Mouse (Mus musculus) lung, embryonic 14.5 days (tissue): Measurements from ENCODE around the gene Fgfr1op2. TPM values are rescaled to one million over a fixed set of nuclear protein-coding genes. Genes with fewer than 3 reads are reported as not detected.
A peak's percentile ranks its signal among the peaks of the same experiment; 100 is the strongest.
"Not testable (repeated sequence)": the region's sequence is repeated elsewhere in the genome, so short reads cannot be mapped to it uniquely, and the experiment has no call there.

Source experiments
- ATAC-seq: fragments of 200-750 bp; cut with Nextera tagmentation; 2 replicates; pipeline ENCODE4 v1.8.0; 2017; ENCODE audit warnings: mild to moderate bottlenecking, moderate TSS enrichment, moderate library complexity; ENCODE audit not compliant: insufficient read depth
- DNase-seq: peaks from one replicate; pipeline ENCODE4 v3.0.0-alpha.2; 2015
- H3K27ac ChIP-seq: fragments of 300-500 bp; sonication (generic); 2 replicates; pipeline ENCODE4 v1.5.1; 2014; ENCODE audit warnings: low read depth, mild to moderate bottlenecking, moderate library complexity
- H3K27me3 ChIP-seq: fragments of 300-500 bp; sonication (generic); 2 replicates; pipeline ENCODE4 v1.6.1; 2014; ENCODE audit warnings: low read length, control low read depth; ENCODE audit not compliant: insufficient read depth
- H3K36me3 ChIP-seq: fragments of 300-500 bp; sonication (generic); 2 replicates; pipeline ENCODE4 v1.6.1; 2014; ENCODE audit warnings: control low read depth; ENCODE audit not compliant: insufficient read depth
- H3K4me1 ChIP-seq: fragments of 300-500 bp; sonication (generic); 2 replicates; pipeline ENCODE4 v1.6.1; 2014; ENCODE audit warnings: antibody characterized with exemption, control low read depth; ENCODE audit not compliant: insufficient read depth
- H3K4me2 ChIP-seq: fragments of 300-500 bp; sonication (generic); 2 replicates; pipeline ENCODE4 v1.6.1; 2014; ENCODE audit warnings: mild to moderate bottlenecking
- H3K4me3 ChIP-seq: fragments of 300-500 bp; sonication (generic); 2 replicates; pipeline ENCODE4 v1.5.1; 2014; ENCODE audit warnings: low read depth, low read length
- H3K9ac ChIP-seq: fragments of 300-500 bp; sonication (generic); 2 replicates; pipeline ENCODE4 v1.6.1; 2014
- H3K9me3 ChIP-seq: fragments of 300-500 bp; sonication (generic); 2 replicates; pipeline ENCODE4 v1.6.1; 2016; ENCODE audit warnings: low read depth, low read length, control low read depth
- CTCF ChIP-seq: IDR thresholded peaks from 2 replicates; pipeline ENCODE4 v1.5.1; 2016; ENCODE audit warnings: antibody characterized with exemption, low read depth
- WGBS: fragments of 180-500 bp; shearing (Covaris S2); extraction: QIAGEN DNeasy Blood & Tissue Kit; methylation state at CpG from one replicate; pipeline ENCODE4 v1.1.7; 2014; 5-methylcytosine and 5-hydroxymethylcytosine counted together
- polyA plus RNA-seq: library from polyadenylated mRNA; unstranded; fragments of >200 nt; fragmentation: Nextera tagmentation; extraction: Ambion mirVana; gene quantifications from 2 replicates; pipeline ENCODE4 v1.2.1, GENCODE M21; 2014

Gene Fgfr1op2
- polyA plus RNA-seq, 1 experiment from 2014 or later = 108 TPM

- H3K27me3 ChIP-seq = no peaks in the 10 kb centered on the region
- no peak overlapping the region for H3K27ac ChIP-seq
- no peak overlapping the region for H3K9ac ChIP-seq
- H3K36me3 ChIP-seq = no peaks in the 10 kb centered on the region
- TF ChIP-seq CTCF = no peak
- H3K4me2 ChIP-seq = no peak overlapping the region
- no peaks in the 10 kb centered on the region for H3K9me3 ChIP-seq
- no peak for DNase-seq
- ATAC-seq = no peak
- H3K4me3 ChIP-seq = no peak overlapping the region
- no peaks in the 10 kb centered on the region for H3K4me1 ChIP-seq
- 33% methylated on average over 2 of the region's 2 CpGs for WGBS
Measured at GRCm38 (mm10) chr6:146538071-146538470, 38.9 kb upstream of the Fgfr1op2 start.

- H3K9me3 ChIP-seq = no peaks in the 10 kb centered on the region
- no peak overlapping the region for H3K9ac ChIP-seq
- TF ChIP-seq CTCF = no peak
- ATAC-seq = peak; percentile 15; the same call in 1 of the 2 replicates
- H3K27me3 ChIP-seq = no peaks in the 10 kb centered on the region
- H3K27ac ChIP-seq = no peak overlapping the region
- WGBS = 41% methylated on average over 4 of the region's 4 CpGs
- H3K36me3 ChIP-seq = no peaks in the 10 kb centered on the region
- no peak overlapping the region for H3K4me3 ChIP-seq
- no peaks in the 10 kb centered on the region for H3K4me1 ChIP-seq
- peak; percentile 39 for DNase-seq
- no peak overlapping the region for H3K4me2 ChIP-seq
Measured at GRCm38 (mm10) chr6:146538661-146539060, 38.3 kb upstream of the Fgfr1op2 start.

GRCm38 (mm10) chr6:146540386-146540785 lies 36.6 kb upstream of the Fgfr1op2 start:
- TF ChIP-seq CTCF = no peak
- H3K9me3 ChIP-seq = no peaks in the 10 kb centered on the region
- H3K9ac ChIP-seq = no peak overlapping the region
- no peaks in the 10 kb centered on the region for H3K4me1 ChIP-seq
- no peak overlapping the region for H3K27ac ChIP-seq
- H3K27me3 ChIP-seq = no peaks in the 10 kb centered on the region
- H3K36me3 ChIP-seq = no peaks in the 10 kb centered on the region
- H3K4me3 ChIP-seq = no peak overlapping the region
- 84% methylated on average over 3 of the region's 3 CpGs for WGBS
- no peak for ATAC-seq
- no peak overlapping the region for H3K4me2 ChIP-seq
- no peak for DNase-seq

GRCm38 (mm10) chr6:146544622-146545021 lies 32.4 kb upstream of the Fgfr1op2 start:
- WGBS = 79% methylated on average over 1 of the region's 1 CpGs

GRCm38 (mm10) chr6:146545289-146545865 lies 31.6 kb upstream of the Fgfr1op2 start:
- H3K36me3 ChIP-seq = peaks cover 29% of the 10 kb centered on the region
- ATAC-seq (0 out of 2 replicates have a peak, but pooled peaks have one; percentile 17), DNase-seq (no peak)
- H3K4me2 ChIP-seq = no peak overlapping the region
- no peak overlapping the region for H3K9ac ChIP-seq
- no peaks in the 10 kb centered on the region for H3K4me1 ChIP-seq
- no peak for TF ChIP-seq CTCF
- no peak overlapping the region for H3K4me3 ChIP-seq
- no peaks in the 10 kb centered on the region for H3K9me3 ChIP-seq
- WGBS = 62% methylated on average over 5 of the region's 5 CpGs
- H3K27me3 ChIP-seq = no peaks in the 10 kb centered on the region
- no peak overlapping the region for H3K27ac ChIP-seq

More at GRCm38 (mm10) chr6:146544622-146545021, 32.4 kb upstream of the Fgfr1op2 start:
- Histone ChIP-seq H3K27me3 (no peaks in the 10 kb centered on the region), H3K4me3 (no peak overlapping the region), H3K9me3 (no peaks in the 10 kb centered on the region), H3K36me3 (peaks cover 23% of the 10 kb centered on the region), H3K4me2 (no peak overlapping the region), H3K4me1 (no peaks in the 10 kb centered on the region), H3K9ac (no peak overlapping the region), H3K27ac (no peak overlapping the region)
- ATAC-seq = no peak
- no peak for DNase-seq
- TF ChIP-seq CTCF = no peak

GRCm38 (mm10) chr6:146550421-146550820 lies 26.6 kb upstream of the Fgfr1op2 start:
- Histone ChIP-seq H3K36me3 (peaks cover 73% of the 10 kb centered on the region), H3K4me1 (no peaks in the 10 kb centered on the region), H3K9me3 (no peaks in the 10 kb centered on the region), H3K27me3 (no peaks in the 10 kb centered on the region), H3K4me3 (no peak overlapping the region), H3K27ac (no peak overlapping the region), H3K4me2 (no peak overlapping the region), H3K9ac (no peak overlapping the region)
- no peak for ATAC-seq
- TF ChIP-seq CTCF = no peak
- WGBS = 73% methylated on average over 2 of the region's 2 CpGs
- DNase-seq = no peak

- Histone ChIP-seq H3K9me3 (no peaks in the 10 kb centered on the region), H3K27ac (no peak overlapping the region), H3K4me3 (no peak overlapping the region), H3K4me2 (no peak overlapping the region), H3K36me3 (peaks cover 82% of the 10 kb centered on the region), H3K9ac (no peak overlapping the region), H3K4me1 (no peaks in the 10 kb centered on the region), H3K27me3 (no peaks in the 10 kb centered on the region)
- no peak for TF ChIP-seq CTCF
- DNase-seq (no peak), ATAC-seq (no peak)
Measured at GRCm38 (mm10) chr6:146551326-146551725, 25.7 kb upstream of the Fgfr1op2 start.

- not testable (repeated sequence) for H3K4me3 ChIP-seq, H3K9ac ChIP-seq, H3K27me3 ChIP-seq, DNase-seq, H3K27ac ChIP-seq, ATAC-seq, H3K4me1 ChIP-seq, H3K9me3 ChIP-seq, H3K4me2 ChIP-seq
- H3K36me3 ChIP-seq = peaks cover 72% of the 10 kb centered on the region
- WGBS = 75% methylated on average over 1 of the region's 1 CpGs
Measured at GRCm38 (mm10) chr6:146562461-146562860, 14.5 kb upstream of the Fgfr1op2 start.
